Mouse (Mus musculus): ENCODE measurements around the gene Asic2.

DNA sequence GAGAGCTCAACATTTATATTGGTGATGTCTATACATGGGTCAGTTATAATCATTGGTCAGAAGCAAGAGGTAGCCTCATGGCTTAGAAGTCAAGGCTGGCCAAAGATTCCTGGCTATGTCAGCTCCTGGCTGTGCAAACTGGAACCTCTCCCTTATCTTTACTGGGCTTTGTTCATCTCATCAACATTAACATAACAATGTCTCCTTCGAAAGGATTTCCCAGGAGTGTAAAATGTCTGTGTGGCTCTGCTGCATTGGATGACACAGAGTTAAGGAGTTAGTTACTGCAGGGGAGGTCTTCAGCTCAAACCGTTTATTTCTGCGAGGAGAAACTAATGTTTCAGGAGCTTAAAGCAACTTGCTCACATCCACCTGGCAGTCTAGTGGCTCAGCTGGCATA lies 926.6 kb downstream of the Asic2 start:
- TF ChIP-seq CTCF (conservative IDR thresholded peaks at IDR 0.05; ENCODE audit: low read length) = no peak
- TF ChIP-seq POU5F1 (IDR thresholded peaks at IDR 0.05; ENCODE audit: borderline replicate concordance, low read length) = peak; percentile 4; the same call in 1 of the 2 replicates

All from E14TG2a.4 (cell line).